Mouse (Mus musculus) activated CD4-positive, CD25-positive, alpha-beta regulatory T cell (primary cell): Measurements from ENCODE around the gene Has3. TPM values are rescaled to one million over a fixed set of nuclear protein-coding genes. Genes with fewer than 3 reads are reported as not detected.

Experiments used
- polyA plus RNA-seq, 2 experiments: library from polyadenylated mRNA; unstranded; fragments of 100-300 nt; shearing (Covaris generic); gene quantifications; one replicate each; pipeline ENCODE4 v1.2.1; 2017

Gene Has3
- polyA plus RNA-seq = under 1 TPM; 0.06 to 0.14 TPM

GRCm38 (mm10) chr8:106870051-106870450, at the start of gene Has3:
TSS of gene Has3 (plus strand) at chr8:106870242.

GRCm38 (mm10) chr8:106893481-106894156, 23.6 kb downstream of the Has3 start, which contains the start of gene Utp4:
TSS of gene Utp4 (plus strand) at chr8:106893636.

Other genes with a start within 250 kb of the Has3 start
- gene Tango6, start 187.2 kb upstream of the Has3 start, polyA plus RNA-seq = 1 to 10 TPM; 6.1 to 7.7 TPM
- gene Utp4, start 23.4 kb downstream of the Has3 start, polyA plus RNA-seq = 10 to 100 TPM; 45.3 to 61.1 TPM
- 10 to 100 TPM; 17.6 to 20.3 TPM for gene Sntb2, start 65.5 kb downstream of the Has3 start, polyA plus RNA-seq
- gene Vps4a, start 161.0 kb downstream of the Has3 start, polyA plus RNA-seq = 10 to 100 TPM; 58.1 to 66.9 TPM
- gene Pdf, start 178.4 kb downstream of the Has3 start, polyA plus RNA-seq = 10 to 100 TPM; 10.6 to 19.1 TPM
- gene Cog8, start 186.4 kb downstream of the Has3 start, polyA plus RNA-seq = 10 to 100 TPM; 58.9 to 67.4 TPM
- gene Nip7, start 186.6 kb downstream of the Has3 start, polyA plus RNA-seq = 100 to 1,000 TPM in 1 of 2 experiments, 10 to 100 TPM in 1; 68.2 to 104 TPM
- gene Tmed6, start 195.4 kb downstream of the Has3 start, polyA plus RNA-seq = under 1 TPM in 1 of 2 experiments, not detected in 1; 0.27 TPM
- gene Terf2, start 226.3 kb downstream of the Has3 start, polyA plus RNA-seq = 10 to 100 TPM; 24.9 to 25.0 TPM